Mouse (Mus musculus): Measurements from ENCODE around the gene Gm15093.
"Not testable (repeated sequence)": the region's sequence is repeated elsewhere in the genome, so short reads cannot be mapped to it uniquely, and the experiment has no call there.

Gm15093 gene

DNA sequence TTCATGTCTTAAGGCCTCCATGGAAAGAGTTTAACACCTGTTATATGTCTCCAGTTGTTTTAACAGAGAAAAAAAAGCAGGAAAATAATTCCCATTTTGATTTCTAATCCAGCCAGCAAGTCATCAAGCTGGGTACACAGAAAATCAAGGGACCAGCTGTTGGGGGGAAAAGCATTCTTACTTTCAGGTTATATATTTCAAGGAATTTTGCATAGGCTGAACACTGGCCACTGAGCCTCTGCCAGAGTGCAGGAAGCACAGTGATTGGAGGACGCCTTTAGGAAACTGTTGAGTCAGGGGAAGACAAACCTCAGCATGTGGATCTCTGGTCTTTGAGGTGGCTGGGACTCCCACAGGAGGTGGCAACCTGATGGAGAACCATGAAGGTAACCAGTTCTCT lies at the start of gene Gm15093:
Gene Gm15093, plus strand, starts transcription at position 301 of the 400 bp plus-strand sequence.
- not testable (repeated sequence) for DNase-seq (ENCODE audit: low spot score)
